Mouse (Mus musculus) olfactory bulb, adult 2 months (tissue): ENCODE measurements around the gene Fzd9.

Source experiments
- CTCF ChIP-seq: fragments of 200-500 bp; IDR thresholded peaks from 2 replicates; pipeline ENCODE4 v1.5.1; 2012; ENCODE audit warnings: low read depth, mild to moderate bottlenecking, low read length, moderate library complexity; ENCODE audit not compliant: insufficient read depth
- POLR2A ChIP-seq: fragments of 200-500 bp; IDR thresholded peaks from 2 replicates; pipeline ENCODE4 v1.6.1; 2012; ENCODE audit warnings: mild to moderate bottlenecking, low read depth, low read length, moderate library complexity; ENCODE audit not compliant: insufficient read depth

GRCm38 (mm10) chr5:135238832-135239231 is 12.2 kb downstream of the Fzd9 start:
- no peak for TF ChIP-seq CTCF
- TF ChIP-seq POLR2A, result no peak
